Mouse (Mus musculus) lung, adult 2 months (tissue): ENCODE measurements at regions not wholly inside any gene's neighbourhood (a gene's known extent, or its start where the extent isn't known, plus 50 kb on each side); places are given as distances from the start of the nearest gene placed in this dataset.

Source experiments
- CTCF ChIP-seq: fragments of 200-500 bp; IDR thresholded peaks from 2 replicates; pipeline ENCODE4 v1.5.1; 2011; ENCODE audit warnings: mild to moderate bottlenecking, low read length, control low read depth; ENCODE audit not compliant: insufficient read depth
- POLR2A ChIP-seq: fragments of 200-500 bp; IDR thresholded peaks from 2 replicates; pipeline ENCODE4 v1.6.1; 2011; ENCODE audit warnings: low read depth, mild to moderate bottlenecking, control low read depth, low read length, borderline replicate concordance; ENCODE audit errors: extremely low read depth

- no peak for TF ChIP-seq POLR2A
- TF ChIP-seq CTCF, result no peak
Measured at GRCm38 (mm10) chr17:51321868-51322267, 142.7 kb upstream of the Tbc1d5 start.
